Mouse (Mus musculus): ENCODE measurements around the gene Aimp2.

The Aimp2 gene

GRCm38 (mm10) chr5:143909417-143910400 lies at the start of gene Aimp2, which contains the start of gene Pms2:
Gene Aimp2 (minus strand): TSS chr5:143909847.
Gene Pms2 (plus strand): TSS chr5:143909964.
- in situ Hi-C loops (cut with MboI) = no loop called here

- in situ Hi-C loops (cut with MboI) = no loop called here
Observed at GRCm38 (mm10) chr5:143957101-143957500, 47.5 kb upstream of the Aimp2 start.

- in situ Hi-C loops (cut with MboI) = no loop called here
Observed at GRCm38 (mm10) chr5:143950016-143950415, 40.4 kb upstream of the Aimp2 start.

GRCm38 (mm10) chr5:143948361-143948760 lies 38.7 kb upstream of the Aimp2 start:
- in situ Hi-C loops (cut with MboI) = no loop called here

- in situ Hi-C loops (cut with MboI) = no loop called here
Observed at GRCm38 (mm10) chr5:143943231-143944125, 33.8 kb upstream of the Aimp2 start.

GRCm38 (mm10) chr5:143941588-143941987 lies 31.9 kb upstream of the Aimp2 start:
- in situ Hi-C loops (cut with MboI) = no loop called here

- in situ Hi-C loops (cut with MboI) = no loop called here
Observed at GRCm38 (mm10) chr5:143936156-143936555, 26.5 kb upstream of the Aimp2 start.

- in situ Hi-C loops (cut with MboI) = no loop called here
Observed at GRCm38 (mm10) chr5:143933875-143934274, 24.2 kb upstream of the Aimp2 start.

- in situ Hi-C loops (cut with MboI) = no loop called here
Observed at GRCm38 (mm10) chr5:143933414-143933813, 23.8 kb upstream of the Aimp2 start.

- in situ Hi-C loops (cut with MboI) = no loop called here
Observed at GRCm38 (mm10) chr5:143932831-143933230, 23.2 kb upstream of the Aimp2 start, which contains the start of gene Rsph10b. Gene Rsph10b (plus strand): TSS chr5:143933035.

GRCm38 (mm10) chr5:143931863-143932580 lies 22.4 kb upstream of the Aimp2 start:
- in situ Hi-C loops (cut with MboI) = no loop called here

GRCm38 (mm10) chr5:143930656-143931055 lies 21.0 kb upstream of the Aimp2 start:
- in situ Hi-C loops (cut with MboI) = no loop called here

GRCm38 (mm10) chr5:143929291-143929690 lies 19.6 kb upstream of the Aimp2 start:
- in situ Hi-C loops (cut with MboI) = no loop called here

- in situ Hi-C loops (cut with MboI) = no loop called here
Observed at GRCm38 (mm10) chr5:143927875-143928274, 18.2 kb upstream of the Aimp2 start, which contains the start of gene Gm42421. Gene Gm42421 (plus strand): TSS chr5:143928175.

- in situ Hi-C loops (cut with MboI) = no loop called here
Observed at GRCm38 (mm10) chr5:143924781-143925452, 15.3 kb upstream of the Aimp2 start.

GRCm38 (mm10) chr5:143918120-143918519 lies 8.5 kb upstream of the Aimp2 start:
- in situ Hi-C loops (cut with MboI) = no loop called here

GRCm38 (mm10) chr5:143917418-143917817 lies 7.8 kb upstream of the Aimp2 start:
- in situ Hi-C loops (cut with MboI) = no loop called here

- in situ Hi-C loops (cut with MboI) = no loop called here
Observed at GRCm38 (mm10) chr5:143916221-143916620, 6.6 kb upstream of the Aimp2 start.

- in situ Hi-C loops (cut with MboI) = no loop called here
Observed at GRCm38 (mm10) chr5:143908926-143909325, 721 bp downstream of the Aimp2 start.

- in situ Hi-C loops (cut with MboI) = no loop called here
Observed at GRCm38 (mm10) chr5:143906429-143906828, 3.2 kb downstream of the Aimp2 start.

- in situ Hi-C loops (cut with MboI) = no loop called here
Observed at GRCm38 (mm10) chr5:143903813-143904212, 5.8 kb downstream of the Aimp2 start.
